Mouse (Mus musculus) hindbrain, embryonic 11.5 days (tissue): ENCODE measurements around the gene Osbpl8. TPM values are rescaled to one million over a fixed set of nuclear protein-coding genes. Genes with fewer than 3 reads are reported as not detected.
"Not testable (repeated sequence)": the region's sequence is repeated elsewhere in the genome, so short reads cannot be mapped to it uniquely, and the experiment has no call there.

ENCODE experiments used
- ATAC-seq: fragments of 200-750 bp; cut with Nextera tagmentation; 2 replicates; pipeline ENCODE4 v1.8.0; 2017; ENCODE audit warnings: mild to moderate bottlenecking, moderate TSS enrichment, moderate library complexity; ENCODE audit not compliant: low FRiP score
- DNase-seq: peaks from one replicate; pipeline ENCODE4 v3.0.0-alpha.2; 2015; ENCODE audit warnings: low spot score
- H3K27ac ChIP-seq: fragments of 300-500 bp; sonication (generic); 2 replicates; pipeline ENCODE4 v1.5.1; 2014; ENCODE audit warnings: mild to moderate bottlenecking, low read depth, low read length
- H3K27me3 ChIP-seq: fragments of 300-500 bp; sonication (generic); 2 replicates; pipeline ENCODE4 v1.6.1; 2014; ENCODE audit warnings: mild to moderate bottlenecking, low read length, moderate library complexity, mixed read lengths; ENCODE audit not compliant: control insufficient read depth, insufficient read depth
- H3K36me3 ChIP-seq: fragments of 300-500 bp; sonication (generic); 2 replicates; pipeline ENCODE4 v1.6.1; 2014; ENCODE audit warnings: mild to moderate bottlenecking, low read length, moderate library complexity, mixed read lengths; ENCODE audit not compliant: control insufficient read depth, insufficient read depth
- H3K4me1 ChIP-seq: fragments of 300-500 bp; sonication (generic); replicated peaks from 2 replicates; pipeline ENCODE4 v1.6.1; 2014; ENCODE audit warnings: low read length, mixed read lengths; ENCODE audit not compliant: control insufficient read depth, insufficient read depth
- H3K4me2 ChIP-seq: fragments of 300-500 bp; sonication (generic); replicated peaks from 2 replicates; pipeline ENCODE4 v1.6.1; 2014; ENCODE audit warnings: mild to moderate bottlenecking, low read depth, low read length
- H3K4me3 ChIP-seq: fragments of 300-500 bp; sonication (generic); 2 replicates; pipeline ENCODE4 v1.5.1; 2014; ENCODE audit warnings: low read depth, low read length
- H3K9ac ChIP-seq: fragments of 300-500 bp; sonication (generic); 2 replicates; pipeline ENCODE4 v1.6.1; 2014; ENCODE audit warnings: low read depth, low read length
- H3K9me3 ChIP-seq: fragments of 300-500 bp; sonication (generic); 2 replicates; pipeline ENCODE4 v1.6.1; 2016; ENCODE audit warnings: low read length; ENCODE audit not compliant: control insufficient read depth
- WGBS: fragments of 180-500 bp; shearing (Covaris S2); extraction: QIAGEN DNeasy Blood & Tissue Kit; methylation state at CpG from one replicate; pipeline ENCODE4 v1.1.7; 2014; 5-methylcytosine and 5-hydroxymethylcytosine counted together
- polyA plus RNA-seq: library from polyadenylated mRNA; unstranded; fragments of >200 nt; fragmentation: Nextera tagmentation; extraction: Ambion mirVana; gene quantifications from 2 replicates; pipeline ENCODE4 v1.2.1, GENCODE M21; 2014

The Osbpl8 gene
- polyA plus RNA-seq, 1 experiment from 2014 or later = 15.4 TPM

GRCm38 (mm10) chr10:111127388-111127787 lies 37.2 kb upstream of the Osbpl8 start:
- Histone ChIP-seq H3K27me3 (no peaks in the 10 kb centered on the region), H3K36me3 (no peaks in the 10 kb centered on the region), H3K27ac (no peak overlapping the region), H3K4me3 (no peak overlapping the region), H3K4me1 (no peaks in the 10 kb centered on the region), H3K9ac (no peak overlapping the region), H3K4me2 (no peak overlapping the region), H3K9me3 (no peaks in the 10 kb centered on the region)
- DNase-seq = no peak
- WGBS = 89% methylated on average over 10 of the region's 10 CpGs
- ATAC-seq = no peak

GRCm38 (mm10) chr10:111128493-111128892 lies 36.1 kb upstream of the Osbpl8 start:
- Histone ChIP-seq H3K4me3 (no peak overlapping the region), H3K27me3 (no peaks in the 10 kb centered on the region), H3K4me2 (no peak overlapping the region), H3K9ac (no peak overlapping the region), H3K9me3 (no peaks in the 10 kb centered on the region), H3K36me3 (no peaks in the 10 kb centered on the region), H3K4me1 (no peaks in the 10 kb centered on the region), H3K27ac (no peak overlapping the region)
- DNase-seq (no peak), ATAC-seq (no peak)
- 84% methylated on average over 3 of the region's 3 CpGs for WGBS

DNA sequence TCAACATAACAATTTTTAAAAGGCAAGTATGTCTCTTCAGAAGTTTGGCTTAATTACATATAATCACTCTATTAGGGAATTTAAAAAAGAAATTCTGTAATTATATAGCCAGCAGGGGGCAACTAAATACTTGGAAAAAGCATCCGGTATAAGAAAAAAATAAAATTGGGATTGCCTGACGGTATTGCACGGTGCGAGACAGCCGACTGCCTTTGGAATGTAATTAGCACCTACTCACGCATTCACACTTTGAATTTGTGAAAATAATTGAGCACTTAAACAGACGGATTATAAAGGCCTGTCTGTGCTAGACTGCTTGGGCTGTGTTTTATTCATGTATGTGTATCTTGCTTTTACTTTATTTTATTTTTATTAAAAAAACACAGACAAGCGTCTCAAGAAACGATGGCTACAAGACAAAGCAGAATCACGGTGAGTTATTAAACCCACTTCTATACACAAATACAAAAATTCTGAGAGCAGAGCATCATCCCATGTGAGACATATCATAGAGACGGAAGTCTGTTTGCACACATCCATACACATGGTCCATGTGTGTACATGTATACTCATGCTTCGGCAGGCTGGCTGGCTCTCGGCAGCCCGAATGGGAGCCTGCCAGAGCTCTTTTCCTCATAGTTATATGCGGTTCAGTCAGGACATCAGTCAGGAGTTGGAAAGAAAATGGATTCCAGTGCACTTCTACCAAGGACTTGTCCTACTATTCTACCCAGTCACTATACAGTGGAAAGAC lies 34.5 kb upstream of the Osbpl8 start:
- H3K27ac ChIP-seq = no peak overlapping the region
- no peaks in the 10 kb centered on the region for H3K4me1 ChIP-seq
- no peaks in the 10 kb centered on the region for H3K9me3 ChIP-seq
- H3K4me3 ChIP-seq = no peak overlapping the region
- H3K4me2 ChIP-seq = no peak overlapping the region
- no peak overlapping the region for H3K9ac ChIP-seq
- no peak for DNase-seq
- no peaks in the 10 kb centered on the region for H3K27me3 ChIP-seq
- no peak for ATAC-seq
- 91% methylated on average over 15 of the region's 15 CpGs for WGBS
- H3K36me3 ChIP-seq = no peaks in the 10 kb centered on the region

DNA sequence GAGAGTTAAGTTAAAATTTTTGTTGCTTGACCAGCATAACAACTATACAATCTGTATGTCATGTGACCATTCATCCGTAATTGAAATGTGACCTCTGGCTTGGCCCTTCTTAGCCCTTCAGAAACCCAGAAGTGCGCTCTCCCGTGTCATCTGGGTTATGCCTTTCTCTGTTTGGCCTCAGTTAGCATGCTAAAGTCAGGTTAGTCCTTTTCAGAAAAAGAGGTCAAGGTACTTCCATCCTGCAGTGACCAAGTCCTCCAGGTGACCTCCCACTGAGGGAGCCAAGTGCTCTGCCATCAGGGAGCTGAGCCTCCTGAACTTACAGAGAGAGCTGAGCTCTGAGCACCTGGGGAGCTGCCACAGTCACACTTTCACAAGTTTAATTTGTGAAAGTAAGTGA lies 33.7 kb upstream of the Osbpl8 start:
- no peak for DNase-seq
- H3K4me2 ChIP-seq = no peak overlapping the region
- no peak overlapping the region for H3K27ac ChIP-seq
- H3K9me3 ChIP-seq = no peaks in the 10 kb centered on the region
- no peaks in the 10 kb centered on the region for H3K36me3 ChIP-seq
- H3K4me1 ChIP-seq = no peaks in the 10 kb centered on the region
- no peaks in the 10 kb centered on the region for H3K27me3 ChIP-seq
- no peak for ATAC-seq
- WGBS = 45% methylated on average over 3 of the region's 3 CpGs
- no peak overlapping the region for H3K4me3 ChIP-seq
- H3K9ac ChIP-seq = no peak overlapping the region

DNA sequence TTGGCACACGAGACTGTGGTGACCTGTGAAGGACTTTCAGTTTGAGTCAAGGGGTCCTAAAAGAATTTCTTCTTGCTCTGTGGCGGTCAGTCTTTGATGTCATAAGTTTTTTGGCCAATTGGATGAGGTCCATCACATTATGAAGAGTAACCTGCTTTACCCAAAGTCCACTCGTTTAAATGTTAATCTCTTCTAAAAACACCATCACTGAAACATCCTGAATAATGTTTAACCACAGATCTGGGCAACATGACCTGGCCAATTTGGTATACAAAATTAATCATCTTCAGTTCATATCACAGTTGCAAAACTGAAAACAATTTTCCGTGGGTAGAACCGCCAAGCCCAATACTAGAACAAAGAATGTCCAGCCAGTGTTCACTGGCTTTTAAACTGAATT lies 31.3 kb upstream of the Osbpl8 start:
- Histone ChIP-seq H3K4me1 (no peaks in the 10 kb centered on the region), H3K27me3 (no peaks in the 10 kb centered on the region), H3K36me3 (no peaks in the 10 kb centered on the region), H3K4me2 (no peak overlapping the region), H3K9me3 (no peaks in the 10 kb centered on the region), H3K4me3 (no peak overlapping the region), H3K27ac (no peak overlapping the region), H3K9ac (no peak overlapping the region)
- ATAC-seq (no peak), DNase-seq (no peak)
- 90% methylated on average over 5 of the region's 5 CpGs for WGBS

DNA sequence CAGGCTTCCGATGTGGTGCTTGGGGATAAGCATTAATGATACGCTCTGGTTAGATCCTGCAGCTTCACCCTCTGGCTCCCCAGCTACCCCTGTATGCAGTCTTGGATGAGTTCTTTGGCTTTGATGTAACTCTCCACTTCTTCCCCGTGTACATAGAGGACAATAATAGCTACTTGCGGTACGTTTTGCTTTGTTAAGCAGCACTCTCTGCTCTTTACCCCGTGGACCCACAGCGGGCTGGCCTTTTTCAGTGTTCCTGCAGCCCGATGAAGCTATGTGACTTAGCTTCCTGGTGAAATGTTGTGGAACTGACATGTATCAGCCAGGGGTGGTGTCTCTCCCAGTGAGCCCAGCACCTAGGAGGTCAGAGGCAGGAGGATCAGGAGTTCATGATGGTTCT lies 30.6 kb upstream of the Osbpl8 start:
- ATAC-seq = no peak
- 83% methylated on average over 8 of the region's 8 CpGs for WGBS
- Histone ChIP-seq H3K4me1 (no peaks in the 10 kb centered on the region), H3K4me3 (no peak overlapping the region), H3K4me2 (no peak overlapping the region), H3K27ac (no peak overlapping the region), H3K9ac (no peak overlapping the region), H3K36me3 (no peaks in the 10 kb centered on the region), H3K27me3 (no peaks in the 10 kb centered on the region), H3K9me3 (no peaks in the 10 kb centered on the region)
- no peak for DNase-seq

DNA sequence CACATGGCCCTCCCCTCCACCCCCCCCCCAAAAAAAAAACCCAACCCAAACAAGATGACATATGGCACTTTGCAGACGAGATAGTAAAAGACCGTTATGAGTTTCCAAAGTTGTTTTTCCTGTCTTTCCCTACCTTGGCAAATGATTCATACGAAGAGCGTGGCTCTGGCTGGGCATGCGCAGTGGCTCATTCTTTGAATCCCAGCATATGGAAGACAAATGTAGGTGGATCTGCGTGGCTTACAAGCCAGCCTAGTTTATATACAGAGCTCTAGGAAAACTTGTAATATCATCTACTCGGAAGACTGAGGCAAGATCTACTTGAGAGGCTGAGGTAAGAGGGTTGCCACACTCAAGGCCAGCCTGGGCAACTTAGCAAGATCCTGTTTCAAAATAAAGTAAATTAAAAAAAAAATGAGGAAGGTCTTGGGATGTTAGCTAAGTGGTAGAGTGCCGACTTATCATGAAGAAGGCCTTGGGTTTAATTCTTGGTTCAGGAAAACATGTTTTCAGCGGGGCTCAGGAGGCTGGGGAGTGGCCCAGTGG lies 30.1 kb upstream of the Osbpl8 start:
- WGBS = 92% methylated on average over 9 of the region's 9 CpGs
- ATAC-seq = no peak

DNA sequence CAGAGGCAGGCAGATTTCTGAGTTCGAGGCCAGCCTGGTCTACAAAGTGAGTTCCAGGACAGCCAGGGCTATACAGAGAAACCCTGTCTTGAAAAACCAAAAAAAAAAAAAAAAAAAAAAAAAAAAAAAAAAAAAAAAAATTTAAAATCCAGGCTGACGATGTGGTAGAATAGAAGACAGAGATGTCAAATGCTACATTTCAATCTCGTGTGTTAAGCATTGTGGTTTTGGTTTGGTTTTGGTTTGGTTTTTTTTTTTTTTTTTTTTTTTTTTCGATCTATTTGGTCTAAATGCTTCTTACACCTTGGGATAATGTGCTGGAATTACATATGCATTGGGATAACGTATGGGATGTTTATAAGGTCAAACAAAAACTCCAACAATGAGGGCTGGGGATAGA lies 28.2 kb upstream of the Osbpl8 start:
- not testable (repeated sequence) for H3K4me1 ChIP-seq, H3K4me2 ChIP-seq, DNase-seq, H3K36me3 ChIP-seq, ATAC-seq, H3K9ac ChIP-seq, H3K27ac ChIP-seq, H3K4me3 ChIP-seq, H3K9me3 ChIP-seq, H3K27me3 ChIP-seq
- WGBS = 85% methylated on average over 5 of the region's 5 CpGs

More for the DNA sequence above, 30.1 kb upstream of the Osbpl8 start:
- Histone ChIP-seq H3K27ac (no peak overlapping the region), H3K9ac (no peak overlapping the region), H3K4me3 (no peak overlapping the region), H3K36me3 (no peaks in the 10 kb centered on the region), H3K4me1 (no peaks in the 10 kb centered on the region), H3K4me2 (no peak overlapping the region), H3K27me3 (no peaks in the 10 kb centered on the region), H3K9me3 (no peaks in the 10 kb centered on the region)
- no peak for DNase-seq

- DNase-seq (no peak), ATAC-seq (no peak)
- Histone ChIP-seq H3K36me3 (no peaks in the 10 kb centered on the region), H3K9me3 (no peaks in the 10 kb centered on the region), H3K4me1 (no peaks in the 10 kb centered on the region), H3K4me3 (no peak overlapping the region), H3K27ac (no peak overlapping the region), H3K9ac (no peak overlapping the region), H3K27me3 (no peaks in the 10 kb centered on the region), H3K4me2 (no peak overlapping the region)
- WGBS = 89% methylated on average over 4 of the region's 4 CpGs
Observed at GRCm38 (mm10) chr10:111137905-111138304, 26.6 kb upstream of the Osbpl8 start.
